Mouse (Mus musculus): Measurements from ENCODE around the gene Bbx.

- TF ChIP-seq GATA1 (IDR thresholded peaks at IDR 0.05; ENCODE audit: borderline replicate concordance, low read length), result no peak
- no peak for TF ChIP-seq FLI1 (IDR thresholded peaks at IDR 0.05; ENCODE audit: low read length)
These were observed 245.6 kb downstream of the Bbx start for GRCm38 (mm10) chr16:50186604-50187003.
